Mouse (Mus musculus) heart, adult 2 months (tissue): ENCODE measurements around the gene Dctpp1. TPM values are rescaled to one million over a fixed set of nuclear protein-coding genes. Genes with fewer than 3 reads are reported as not detected.

Source experiments
- DNase-seq, 2 experiments: peaks; one replicate each; pipeline ENCODE4 v3.0.0; 2021
- H3K27ac ChIP-seq: fragments of 200-600 bp; 2 replicates; pipeline ENCODE4 v1.8.1; 2022
- H3K27me3 ChIP-seq: fragments of 200-500 bp; 2 replicates; pipeline ENCODE4 v1.6.1; 2012; ENCODE audit warnings: mild to moderate bottlenecking, low read length, inconsistent platforms, mixed read lengths; ENCODE audit not compliant: control insufficient read depth, insufficient read depth
- H3K36me3 ChIP-seq: fragments of 200-500 bp; 2 replicates; pipeline ENCODE4 v1.6.1; 2012; ENCODE audit warnings: low read length, inconsistent platforms; ENCODE audit not compliant: control insufficient read depth, insufficient read depth
- H3K4me1 ChIP-seq: fragments of 200-500 bp; 2 replicates; pipeline ENCODE4 v1.6.1; 2011; ENCODE audit warnings: low read length; ENCODE audit not compliant: control insufficient read depth, insufficient read depth
- H3K4me3 ChIP-seq: fragments of 200-600 bp; 2 replicates; pipeline ENCODE4 v1.8.1; 2022
- H3K79me2 ChIP-seq: fragments of 200-500 bp; replicated peaks from 2 replicates; pipeline ENCODE4 v1.6.1; 2012; ENCODE audit warnings: mild to moderate bottlenecking, inconsistent platforms, low read length, moderate library complexity, mixed read lengths; ENCODE audit not compliant: control insufficient read depth, insufficient read depth
- H3K9ac ChIP-seq: fragments of 200-500 bp; 2 replicates; pipeline ENCODE4 v1.6.1; 2012; ENCODE audit warnings: low read depth, mild to moderate bottlenecking, control low read depth, inconsistent platforms, low read length, mixed read lengths
- CTCF ChIP-seq: fragments of 200-600 bp; IDR thresholded peaks from 2 replicates; pipeline ENCODE4 v1.8.1; 2022; ENCODE audit warnings: antibody characterized with exemption, mild to moderate bottlenecking, moderate library complexity
- EP300 ChIP-seq: fragments of 200-500 bp; IDR thresholded peaks from 2 replicates; pipeline ENCODE4 v1.6.1; 2011; ENCODE audit warnings: low read depth, low read length, control low read depth; ENCODE audit not compliant: insufficient read depth
- POLR2A ChIP-seq: fragments of 200-500 bp; IDR thresholded peaks from 2 replicates; pipeline ENCODE4 v1.6.1; 2011; ENCODE audit warnings: mild to moderate bottlenecking, low read depth, low read length, control low read depth; ENCODE audit not compliant: insufficient read depth
- WGBS: fragments of 180-500 bp; shearing (Covaris S2); methylation state at CpG from one replicate; pipeline ENCODE4 v1.1.7; 2018; 5-methylcytosine and 5-hydroxymethylcytosine counted together
- intact Hi-C: fragments of 180-260 bp; cut with DNase I; formaldehyde crosslinking; loops from one replicate; pipeline ENCODE4 v1.15.1; 2025
- polyA plus RNA-seq: library from polyadenylated mRNA; depleted of rRNA; stranded (reverse); fragments of >200 nt; gene quantifications from 2 replicates; pipeline ENCODE4 v1.2.3, GENCODE M21; 2012
- total RNA-seq, 2 experiments: library from RNA; stranded (reverse); gene quantifications; 2 replicates each; pipeline ENCODE4 v1.2.3; 2021

Gene Dctpp1
- total and polyA plus RNA-seq, 3 experiments: 38.7 to 46.6 (median 44.6) TPM

DNA sequence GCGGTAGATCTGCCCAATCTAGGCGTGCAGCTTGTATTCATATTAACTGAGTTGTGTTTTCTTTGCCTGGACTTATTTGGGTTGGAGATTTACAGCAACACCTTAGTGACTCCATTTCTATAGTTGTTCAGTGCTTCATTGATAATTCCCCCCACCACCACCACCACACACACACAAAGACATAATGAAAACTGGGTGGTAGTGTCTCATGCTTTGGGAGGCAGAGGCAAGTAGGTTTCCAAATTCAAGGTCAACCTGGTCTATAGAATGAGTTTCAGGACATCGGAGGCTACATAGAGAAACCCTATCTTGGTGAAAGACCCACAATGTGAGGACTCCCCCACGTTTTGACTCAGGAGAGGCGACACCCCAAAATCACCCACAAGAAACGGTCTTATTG is 35.9 kb downstream of the Dctpp1 start:
- Histone ChIP-seq H3K27ac (no peak overlapping the region), H3K27me3 (no peaks in the 10 kb centered on the region), H3K36me3 (no peaks in the 10 kb centered on the region), H3K4me3 (no peak overlapping the region), H3K9ac (no peak overlapping the region), H3K4me1 (no peaks in the 10 kb centered on the region), H3K79me2 (no peaks in the 10 kb centered on the region)
- DNase-seq: no peak
- WGBS: 85% methylated on average over 6 of the region's 6 CpGs
- TF ChIP-seq CTCF: no peak
- no peak for TF ChIP-seq POLR2A
- TF ChIP-seq EP300: no peak
- intact Hi-C loops: no loop called here

- Histone ChIP-seq H3K79me2 (no peaks in the 10 kb centered on the region), H3K36me3 (no peaks in the 10 kb centered on the region), H3K9ac (no peak overlapping the region), H3K4me1 (no peaks in the 10 kb centered on the region), H3K4me3 (no peak overlapping the region), H3K27ac (no peak overlapping the region), H3K27me3 (no peaks in the 10 kb centered on the region)
- no peak for DNase-seq
- intact Hi-C loops: no loop called here
- no peak for TF ChIP-seq EP300
- no peak for TF ChIP-seq CTCF
- TF ChIP-seq POLR2A: no peak
- 83% methylated on average over 6 of the region's 6 CpGs for WGBS
Measured at GRCm38 (mm10) chr7:127223515-127224478, 36.7 kb downstream of the Dctpp1 start.

- H3K27me3 ChIP-seq: no peaks in the 10 kb centered on the region
- H3K4me3 ChIP-seq: no peak overlapping the region
- H3K79me2 ChIP-seq: no peaks in the 10 kb centered on the region
- 92% methylated on average over 3 of the region's 3 CpGs for WGBS
- intact Hi-C loops: no loop called here
- H3K4me1 ChIP-seq: no peaks in the 10 kb centered on the region
- H3K9ac ChIP-seq: no peak overlapping the region
- H3K36me3 ChIP-seq: no peaks in the 10 kb centered on the region
- no peak overlapping the region for H3K27ac ChIP-seq
- TF ChIP-seq EP300 (no peak), POLR2A (no peak), CTCF (no peak)
- DNase-seq: no peak
Measured at GRCm38 (mm10) chr7:127223106-127223505, 37.4 kb downstream of the Dctpp1 start.

GRCm38 (mm10) chr7:127220440-127220839 is 40.1 kb downstream of the Dctpp1 start:
- peaks cover 2% of the 10 kb centered on the region for H3K4me1 ChIP-seq
- 55% methylated on average over 6 of the region's 6 CpGs for WGBS
- H3K27me3 ChIP-seq: no peaks in the 10 kb centered on the region
- H3K4me3 ChIP-seq: no peak overlapping the region
- no peaks in the 10 kb centered on the region for H3K79me2 ChIP-seq
- intact Hi-C loops: no loop called here
- no peaks in the 10 kb centered on the region for H3K36me3 ChIP-seq
- TF ChIP-seq CTCF (no peak), POLR2A (no peak), EP300 (no peak)
- DNase-seq: no peak
- no peak overlapping the region for H3K27ac ChIP-seq
- no peak overlapping the region for H3K9ac ChIP-seq

DNA sequence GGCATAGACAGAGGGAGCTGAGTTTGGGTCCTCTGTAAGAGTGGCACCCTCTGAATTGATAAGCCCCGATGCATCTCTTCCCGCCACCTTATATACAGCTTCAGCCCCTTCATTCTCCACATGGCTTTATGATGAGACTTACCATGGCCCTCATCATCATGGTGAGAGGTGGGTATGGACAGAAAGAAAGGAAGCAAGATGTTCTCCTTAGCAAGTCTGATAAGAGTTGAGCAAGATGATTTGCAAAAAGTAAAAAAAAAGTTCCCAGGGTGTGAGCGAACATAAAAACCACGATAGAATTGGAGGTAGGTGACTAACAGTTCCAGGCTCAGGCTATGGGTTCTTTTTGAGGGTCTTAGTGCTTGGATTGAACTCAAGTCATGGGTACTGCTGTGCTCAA is 41.8 kb downstream of the Dctpp1 start:
- no peak for DNase-seq
- Histone ChIP-seq H3K36me3 (no peaks in the 10 kb centered on the region), H3K27me3 (no peaks in the 10 kb centered on the region), H3K27ac (no peak overlapping the region), H3K9ac (no peak overlapping the region), H3K4me3 (no peak overlapping the region), H3K79me2 (no peaks in the 10 kb centered on the region), H3K4me1 (peaks cover 3% of the 10 kb centered on the region)
- 86% methylated on average over 4 of the region's 4 CpGs for WGBS
- TF ChIP-seq EP300 (no peak), POLR2A (no peak), CTCF (no peak)
- intact Hi-C loops: no loop called here

DNA sequence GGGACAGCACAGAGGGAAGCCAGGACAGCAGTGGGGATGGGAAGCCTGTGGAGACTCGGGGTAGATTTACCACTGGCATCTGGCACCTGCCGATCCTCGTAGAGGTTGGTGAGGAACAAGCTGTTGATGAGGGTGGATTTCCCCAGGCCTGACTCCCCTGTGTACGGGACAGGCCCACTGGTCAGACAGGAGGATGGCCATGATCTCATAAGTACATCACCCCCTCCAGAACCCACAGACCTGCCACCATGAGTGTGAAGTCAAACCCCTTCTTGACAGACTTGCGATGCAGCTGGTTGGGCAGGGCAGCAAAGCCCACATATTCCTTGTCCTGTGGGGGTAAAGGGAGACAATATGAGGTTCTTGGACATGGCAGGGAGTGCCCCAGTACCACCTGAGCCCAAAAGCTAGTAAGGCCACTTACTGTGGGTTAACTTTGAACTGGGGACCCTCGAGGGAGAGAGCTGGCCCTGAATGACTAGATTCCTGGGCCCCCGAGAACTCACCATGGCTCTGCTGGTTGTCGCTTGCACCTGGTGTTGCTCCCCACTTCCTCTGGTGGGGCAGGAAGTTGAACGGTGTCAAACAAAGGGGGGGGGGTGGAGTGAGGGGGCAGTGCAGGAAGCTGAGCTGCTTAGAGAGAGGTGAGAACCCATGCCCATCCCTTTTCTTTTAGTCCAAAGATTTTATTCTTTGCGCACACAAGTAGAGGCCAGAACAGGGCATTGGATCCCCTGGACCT is 42.4 kb downstream of the Dctpp1 start:
- H3K9ac ChIP-seq: no peak overlapping the region
- no peak for DNase-seq
- TF ChIP-seq EP300 (no peak), CTCF (no peak), POLR2A (no peak)
- WGBS: 43% methylated on average over 10 of the region's 10 CpGs
- H3K79me2 ChIP-seq: no peaks in the 10 kb centered on the region
- no peaks in the 10 kb centered on the region for H3K36me3 ChIP-seq
- H3K27ac ChIP-seq: no peak overlapping the region
- no peak overlapping the region for H3K4me3 ChIP-seq
- peaks cover 3% of the 10 kb centered on the region for H3K4me1 ChIP-seq
- intact Hi-C loops: no loop called here
- H3K27me3 ChIP-seq: no peaks in the 10 kb centered on the region
